Mouse (Mus musculus) MEL (cell line): ENCODE results near the gene Lrrc29.

Source experiments
- CHD1 ChIP-seq: IDR thresholded peaks from 2 replicates; pipeline ENCODE4 v1.6.1; 2012; ENCODE audit warnings: low read depth, mild to moderate bottlenecking, inconsistent platforms, low read length, improper control_type of control experiment
- CTCF ChIP-seq, 3 experiments: IDR thresholded peaks in 2 of 3; conservative IDR thresholded peaks in 1 of 3; 2 replicates each; pipeline ENCODE4 v1.5.1; 2011 to 2012; ENCODE audit warnings: low read length in 3 of 3, low read depth in 2 of 3, mild to moderate bottlenecking in 2 of 3, improper control_type of control experiment in 1 of 3, inconsistent platforms in 1 of 3, mixed read lengths in 1 of 3, moderate library complexity in 1 of 3; ENCODE audit not compliant: control insufficient read depth in 1 of 3, insufficient read depth in 1 of 3, poor library complexity in 1 of 3, severe bottlenecking in 1 of 3
- GABPA ChIP-seq: IDR thresholded peaks from 2 replicates; pipeline ENCODE4 v1.6.1; 2012; ENCODE audit warnings: low read depth, mild to moderate bottlenecking, inconsistent platforms, low read length, improper control_type of control experiment, moderate library complexity
- GATA1 ChIP-seq: IDR thresholded peaks from 2 replicates; pipeline ENCODE4 v1.6.1; 2011; ENCODE audit warnings: low read depth, low read length, improper control_type of control experiment
- HCFC1 ChIP-seq: IDR thresholded peaks from 2 replicates; pipeline ENCODE4 v1.6.1; 2012; ENCODE audit warnings: low read depth, mild to moderate bottlenecking, inconsistent platforms, low read length, improper control_type of control experiment, moderate library complexity
- KAT2A ChIP-seq: conservative IDR thresholded peaks from 2 replicates; pipeline ENCODE4 v1.6.1; 2012; ENCODE audit warnings: low read depth, low read length, improper control_type of control experiment, inconsistent platforms
- NRF1 ChIP-seq: IDR thresholded peaks from 2 replicates; pipeline ENCODE4 v1.6.1; 2014; ENCODE audit warnings: low read depth, mild to moderate bottlenecking, inconsistent platforms, low read length, improper control_type of control experiment, moderate library complexity; ENCODE audit not compliant: poor library complexity, insufficient read depth, severe bottlenecking
- POLR2A ChIP-seq, 2 experiments: IDR thresholded peaks; 2 replicates each; pipeline ENCODE4 v1.6.1; 2011 to 2012; ENCODE audit warnings: low read length in 2 of 2, mild to moderate bottlenecking in 2 of 2, control low read depth in 1 of 2, improper control_type of control experiment in 1 of 2, low read depth in 1 of 2, moderate library complexity in 1 of 2; ENCODE audit not compliant: control insufficient read depth in 1 of 2, insufficient read depth in 1 of 2, poor library complexity in 1 of 2
- POLR2AphosphoS2 ChIP-seq: IDR thresholded peaks from 2 replicates; pipeline ENCODE4 v1.6.1; 2011; ENCODE audit warnings: low read length, improper control_type of control experiment
- RAD21 ChIP-seq: IDR thresholded peaks from 2 replicates; pipeline ENCODE4 v1.6.1; 2011; ENCODE audit warnings: mild to moderate bottlenecking, low read depth, low read length, improper control_type of control experiment
- TAL1 ChIP-seq: IDR thresholded peaks from 2 replicates; pipeline ENCODE4 v1.6.1; 2012; ENCODE audit warnings: mild to moderate bottlenecking, inconsistent platforms, low read length, moderate library complexity, mixed read lengths
- TCF12 ChIP-seq: IDR thresholded peaks from 2 replicates; pipeline ENCODE4 v1.6.1; 2014; ENCODE audit warnings: low read depth, mild to moderate bottlenecking, inconsistent platforms, low read length, improper control_type of control experiment, moderate library complexity
- USF1 ChIP-seq: IDR thresholded peaks from 2 replicates; pipeline ENCODE4 v1.6.1; 2014; ENCODE audit warnings: low read depth, mild to moderate bottlenecking, inconsistent platforms, low read length, improper control_type of control experiment, moderate library complexity

DNA sequence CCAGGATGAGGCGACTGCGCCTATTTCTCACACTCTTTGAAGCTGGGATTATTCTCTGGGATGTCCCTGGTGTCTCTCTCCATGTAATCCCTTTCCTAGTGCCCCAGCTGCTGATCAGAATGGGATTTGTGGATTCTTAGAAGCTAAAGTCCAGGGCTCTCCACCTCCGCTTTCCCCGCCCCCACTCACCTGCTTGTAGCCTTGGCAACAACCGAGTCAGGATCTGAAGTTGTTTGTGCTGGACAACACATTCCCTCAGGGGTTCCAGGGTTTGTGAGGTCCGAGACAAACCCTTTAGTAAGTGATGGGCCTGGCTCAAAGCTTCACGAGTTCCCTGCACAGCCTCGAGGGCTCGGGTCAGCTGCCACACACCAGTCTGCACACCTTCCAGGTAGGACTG is 31.3 kb downstream of the Lrrc29 start:
- TF ChIP-seq TCF12 (no peak), KAT2A (no peak), RAD21 (no peak), CHD1 (no peak), GABPA (no peak), USF1 (no peak), CTCF (IDR thresholded peaks at IDR 0.05 in 2 of 3, conservative IDR thresholded peaks at IDR 0.05 in 1 of 3; ENCODE audit: control insufficient read depth in 1 of 3, insufficient read depth in 1 of 3, low read depth in 2 of 3, low read length in 3 of 3, poor library complexity in 1 of 3, severe bottlenecking in 1 of 3) (no peak), NRF1 (no peak), HCFC1 (no peak), POLR2A (IDR thresholded peaks at IDR 0.05; ENCODE audit: control insufficient read depth in 1 of 2, insufficient read depth in 1 of 2, low read depth in 1 of 2, low read length in 2 of 2, poor library complexity in 1 of 2) (no peak), GATA1 (no peak), TAL1 (no peak), POLR2AphosphoS2 (no peak)
